Mouse (Mus musculus) embryonic facial prominence, embryonic 10.5 days (tissue): ENCODE measurements around the gene Wdr19. TPM values are rescaled to one million over a fixed set of nuclear protein-coding genes. Genes with fewer than 3 reads are reported as not detected.

Experiments used
- polyA plus RNA-seq: library from polyadenylated mRNA; unstranded; fragments of >200 nt; fragmentation: Nextera tagmentation; extraction: Ambion mirVana; gene quantifications from 2 replicates; pipeline ENCODE4 v1.2.1, GENCODE M21; 2016

The Wdr19 gene
- polyA plus RNA-seq, 1 experiment from 2014 or later: 12.1 TPM

Other genes with a start within 250 kb of the Wdr19 start
- 0.19 and 0.30 TPM in 2 replicates for gene Tlr6, start 239.6 kb upstream of the Wdr19 start, polyA plus RNA-seq
- 14.5 and 15.0 TPM in 2 replicates for gene Fam114a1, start 229.6 kb upstream of the Wdr19 start, polyA plus RNA-seq
- gene Tmem156, start 107.6 kb upstream of the Wdr19 start, polyA plus RNA-seq: 0.16 TPM in 1 of 2 replicates, not detected in the other
- gene Klhl5, start 92.2 kb upstream of the Wdr19 start, polyA plus RNA-seq: 10.4 and 13.0 TPM in 2 replicates
- 103 and 108 TPM in 2 replicates for gene Rfc1, start 136.0 kb downstream of the Wdr19 start, polyA plus RNA-seq
- gene Klb, start 148.6 kb downstream of the Wdr19 start, polyA plus RNA-seq: not detected in 2 replicates
- gene Rpl9, start 191.7 kb downstream of the Wdr19 start, polyA plus RNA-seq: 987 and 1,000 TPM in 2 replicates
- gene Lias, start 191.8 kb downstream of the Wdr19 start, polyA plus RNA-seq: 67.4 and 68.4 TPM in 2 replicates
- gene Ugdh, start 236.3 kb downstream of the Wdr19 start, polyA plus RNA-seq: 92.7 and 95.4 TPM in 2 replicates